Mouse (Mus musculus): ENCODE data around the gene Tex37.

Tex37 gene

GRCm38 (mm10) chr6:70918827-70919226, at the start of gene Tex37:
Gene Tex37 (minus strand): TSS chr6:70918927.
- no peak for DNase-seq (ENCODE audit: extremely low spot score)

DNA sequence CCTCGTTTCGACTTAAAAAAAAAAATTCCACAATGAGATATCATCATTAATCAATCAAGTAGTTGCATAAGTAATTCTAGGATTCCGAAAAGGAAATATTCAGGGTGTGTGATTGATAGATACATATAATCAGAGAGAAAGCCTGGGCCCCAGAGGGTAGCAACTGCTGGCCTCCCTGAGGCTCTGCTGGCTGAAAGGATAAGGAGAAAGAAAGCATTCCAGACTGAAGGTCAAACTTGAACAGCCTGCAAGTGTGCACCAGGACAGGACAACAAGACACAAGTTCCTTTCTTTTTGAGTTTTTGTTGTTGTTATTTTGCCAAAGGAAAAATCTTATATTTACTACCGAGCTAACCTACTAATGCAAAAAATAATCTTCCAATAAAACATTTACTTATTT, 49.6 kb upstream of the Tex37 start:
- no peak for DNase-seq (ENCODE audit: extremely low spot score)

- no peak for DNase-seq (ENCODE audit: extremely low spot score)
Measured at GRCm38 (mm10) chr6:70967422-70967821, 48.7 kb upstream of the Tex37 start.

DNA sequence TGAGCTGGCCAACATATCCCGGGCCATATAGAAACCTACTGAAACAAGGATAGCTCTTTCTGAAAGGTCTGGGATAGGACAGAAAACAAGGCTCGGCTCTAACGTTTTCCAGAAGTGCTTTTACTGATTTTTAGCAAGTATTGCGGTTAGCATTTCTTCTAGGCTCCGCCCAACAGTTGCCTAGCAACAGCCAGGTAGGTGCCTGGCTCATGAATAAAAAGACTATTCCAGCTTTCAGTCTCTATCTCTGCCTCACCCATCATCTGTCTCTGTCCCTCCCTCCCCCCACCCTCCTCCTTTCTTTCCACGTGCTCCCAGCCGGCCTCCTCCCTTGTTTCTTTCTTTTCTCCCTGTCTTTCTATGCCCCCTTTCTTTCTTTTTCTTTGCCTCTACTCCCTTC, 47.0 kb upstream of the Tex37 start:
- no peak for DNase-seq (ENCODE audit: extremely low spot score)

DNA sequence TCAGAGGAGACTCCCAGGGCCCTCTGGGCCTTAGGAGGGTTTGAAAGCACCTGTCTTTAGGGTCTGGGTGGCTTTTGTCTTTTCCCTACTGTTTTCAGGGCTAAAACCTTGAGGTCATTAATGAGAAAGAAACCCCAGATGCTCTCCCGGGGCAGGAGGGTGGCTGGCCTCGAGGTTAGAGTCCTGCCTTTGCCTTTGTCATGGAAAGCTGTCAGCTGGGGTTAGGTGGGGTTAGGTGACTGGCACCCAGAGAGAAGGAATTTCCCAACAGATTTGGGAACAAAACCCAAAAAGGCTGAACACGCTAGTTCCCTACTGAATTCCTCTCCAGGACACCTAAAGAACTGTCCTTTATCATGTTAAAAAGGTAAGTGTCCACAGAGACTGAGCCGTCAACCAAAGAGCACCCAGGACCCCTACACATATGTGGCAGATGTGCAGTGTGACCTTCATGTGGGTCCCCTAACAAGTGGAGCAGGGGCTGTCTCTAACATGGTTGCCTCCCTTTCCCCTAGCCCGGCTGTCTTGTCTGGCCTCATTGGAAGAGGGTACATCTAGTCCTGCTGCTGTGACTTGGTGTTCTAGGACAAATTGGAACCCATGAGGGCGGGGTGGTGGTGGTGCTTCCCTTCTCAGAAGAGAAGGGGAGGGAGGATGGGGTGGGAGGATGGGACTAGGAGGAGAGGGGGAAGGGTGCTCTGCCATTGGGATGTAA, 45.5 kb upstream of the Tex37 start:
- DNase-seq (ENCODE audit: extremely low spot score) = no peak

DNA sequence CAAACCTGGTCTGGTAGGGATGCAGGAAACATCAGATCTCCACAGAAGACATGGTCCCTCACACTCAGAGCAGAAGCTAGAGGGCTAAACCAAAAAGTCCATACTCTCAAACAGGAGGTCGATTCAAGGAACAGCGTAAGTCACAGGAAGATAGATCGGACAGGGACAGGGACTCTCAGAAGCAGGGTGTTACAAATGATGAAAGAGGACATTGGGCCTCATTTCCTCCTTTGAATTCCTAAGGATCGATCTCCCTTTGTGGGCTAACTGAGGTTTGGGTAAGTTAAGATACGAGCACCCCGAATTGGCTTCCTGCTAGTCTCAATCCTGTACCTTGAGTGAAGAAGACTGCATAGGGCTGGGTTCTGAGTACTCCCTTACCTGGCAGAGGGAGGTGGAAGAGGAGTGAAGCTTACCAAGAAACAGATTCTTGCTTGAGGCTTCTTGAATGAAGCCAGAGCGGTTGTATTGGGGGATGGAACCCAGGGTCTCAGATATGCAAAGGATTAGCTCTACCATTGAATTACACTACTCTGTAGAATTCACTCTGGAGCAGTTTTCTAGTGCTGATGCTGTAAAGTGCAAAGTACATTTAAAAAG, 38.7 kb upstream of the Tex37 start:
- no peak for DNase-seq (ENCODE audit: extremely low spot score)

- DNase-seq (ENCODE audit: extremely low spot score) = no peak
Measured at GRCm38 (mm10) chr6:70956936-70957335, 38.2 kb upstream of the Tex37 start.

- peak; percentile 75 for DNase-seq (ENCODE audit: extremely low spot score)
Measured at GRCm38 (mm10) chr6:70956285-70956912, 37.7 kb upstream of the Tex37 start, which contains the start of gene Foxi3. Gene Foxi3 (plus strand): TSS chr6:70956531.

DNA sequence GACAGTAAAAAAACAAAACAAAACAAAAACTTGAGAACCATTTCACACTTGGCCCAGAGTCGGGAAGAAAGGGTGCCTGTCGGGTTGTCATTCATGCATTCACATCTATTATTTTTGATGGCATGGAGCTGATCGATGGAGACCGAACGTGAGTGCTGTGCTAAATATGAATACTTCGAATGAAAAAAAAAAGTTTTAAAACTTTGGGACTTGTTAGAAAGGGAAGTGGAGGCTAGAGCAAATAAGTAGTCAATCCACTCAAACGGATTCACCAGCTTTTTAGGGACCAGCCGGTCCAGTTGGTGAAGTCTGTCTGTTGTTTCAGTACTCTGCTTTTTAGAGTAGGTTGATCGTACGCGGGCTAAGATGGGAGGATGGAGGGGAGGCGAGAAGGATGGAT, 37.1 kb upstream of the Tex37 start:
- DNase-seq (ENCODE audit: extremely low spot score) = peak; percentile 37

DNA sequence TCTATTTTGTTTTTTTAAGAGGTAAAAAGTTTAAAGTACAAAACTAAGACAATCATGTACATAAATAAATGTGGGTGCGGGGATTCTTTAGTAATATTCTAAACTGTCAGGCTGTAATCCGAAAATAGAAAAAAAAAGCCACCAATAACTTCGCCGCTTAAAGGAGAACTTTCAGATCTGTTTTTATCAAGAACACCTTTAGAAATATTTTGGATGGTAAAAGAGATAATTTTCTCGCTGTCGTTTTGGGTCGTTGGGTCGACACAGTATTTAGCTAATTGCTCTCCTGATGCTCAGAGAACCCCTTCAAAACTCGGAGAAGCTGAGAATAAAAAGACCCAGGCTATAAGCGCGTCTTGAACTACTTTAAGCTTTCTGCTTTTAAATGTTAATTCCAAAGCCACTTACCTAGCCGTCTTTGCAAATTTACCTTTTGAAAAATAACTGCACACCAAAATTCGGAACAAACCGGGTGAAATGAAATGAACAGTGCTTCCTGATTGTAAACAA, 36.6 kb upstream of the Tex37 start:
- DNase-seq (ENCODE audit: extremely low spot score) = peak; percentile 38

- DNase-seq (ENCODE audit: extremely low spot score) = no peak
Measured at GRCm38 (mm10) chr6:70954040-70954439, 35.3 kb upstream of the Tex37 start.

DNA sequence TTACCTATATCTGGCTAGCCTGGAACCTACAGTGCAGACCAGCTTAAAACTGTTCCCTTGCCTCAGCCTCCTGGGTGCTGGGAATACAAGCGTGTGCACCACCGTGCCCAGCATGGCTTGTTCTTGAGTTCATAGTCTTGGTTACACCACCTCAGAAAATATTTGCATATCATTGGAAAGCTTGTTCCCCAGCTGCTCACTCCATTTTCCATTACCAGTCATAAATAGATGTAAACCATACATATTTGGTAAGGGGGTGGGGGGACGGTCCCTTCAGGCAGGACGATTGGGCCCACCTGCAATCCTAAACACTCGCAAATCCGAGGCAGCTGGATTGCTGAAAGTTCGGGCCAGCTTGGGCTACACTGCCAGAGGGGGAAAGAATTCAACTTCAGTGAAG, 34.5 kb upstream of the Tex37 start:
- no peak for DNase-seq (ENCODE audit: extremely low spot score)

DNA sequence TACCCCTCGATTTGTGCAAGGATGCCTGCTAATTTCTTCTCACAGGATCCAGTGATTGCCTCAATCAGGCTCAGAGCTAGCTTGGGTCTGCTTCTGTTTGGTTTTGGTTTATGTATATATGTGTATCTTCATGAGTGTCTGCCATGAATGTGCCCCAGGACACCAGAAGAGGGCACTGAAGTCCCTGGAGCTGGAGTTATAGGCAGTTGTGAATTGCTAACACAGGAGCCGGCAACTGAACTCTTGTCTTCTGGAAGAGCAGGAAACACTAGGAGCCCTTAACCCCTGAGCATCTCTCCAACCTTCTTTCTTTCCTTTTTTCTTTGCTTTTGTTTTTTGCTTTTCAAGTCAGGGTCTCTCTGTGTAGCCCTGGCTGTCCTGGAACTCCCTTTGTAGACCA, 13.1 kb upstream of the Tex37 start:
- no peak for DNase-seq (ENCODE audit: extremely low spot score)

DNA sequence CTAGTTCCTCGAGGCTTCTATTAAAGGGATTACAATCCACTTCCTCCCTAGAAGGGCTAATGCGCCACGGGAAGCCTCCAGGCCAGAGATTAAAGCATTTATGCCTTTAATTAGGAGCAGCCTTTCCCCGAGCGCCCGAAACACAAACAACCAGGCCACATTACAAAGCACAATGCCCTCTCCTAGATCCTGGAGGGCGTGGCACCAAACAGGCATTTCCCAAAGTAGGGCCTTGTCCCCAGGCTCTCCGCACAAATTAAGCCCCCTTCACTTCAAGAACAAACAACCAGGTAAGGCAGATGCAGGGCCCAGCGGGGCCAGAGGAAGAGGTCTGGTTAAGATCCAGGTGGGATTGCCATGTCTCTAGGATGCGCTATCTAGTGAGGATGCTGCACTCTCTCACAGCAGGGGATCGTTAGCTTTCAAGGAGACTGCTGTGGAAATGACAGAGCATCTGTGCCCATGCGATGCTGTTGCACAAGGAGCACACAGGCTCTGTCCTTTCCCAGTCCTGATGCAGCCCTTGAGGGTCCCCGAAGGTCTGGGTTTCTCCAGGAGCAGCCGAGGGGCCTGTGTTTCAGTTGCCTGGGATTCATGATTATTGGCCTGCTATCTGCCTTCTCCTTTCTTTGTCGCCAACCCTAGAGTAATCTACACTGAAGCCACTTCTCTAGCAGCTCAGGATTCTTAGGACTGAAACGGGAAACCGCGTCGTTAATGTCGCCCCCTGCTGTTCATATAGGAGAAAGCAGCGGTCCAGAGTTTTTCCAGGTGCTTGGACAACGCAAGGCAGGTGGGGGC, 2.7 kb upstream of the Tex37 start:
- DNase-seq (ENCODE audit: extremely low spot score) = peak; percentile 72

GRCm38 (mm10) chr6:70912396-70912765, 6.3 kb downstream of the Tex37 start:
- no peak for DNase-seq (ENCODE audit: extremely low spot score)

GRCm38 (mm10) chr6:70911668-70912395, 6.9 kb downstream of the Tex37 start:
- peak; percentile 7 for DNase-seq (ENCODE audit: extremely low spot score)

- no peak for DNase-seq (ENCODE audit: extremely low spot score)
Measured at GRCm38 (mm10) chr6:70910285-70910684, 8.4 kb downstream of the Tex37 start.

- no peak for DNase-seq (ENCODE audit: extremely low spot score)
Measured at GRCm38 (mm10) chr6:70909572-70909971, 9.2 kb downstream of the Tex37 start.

DNA sequence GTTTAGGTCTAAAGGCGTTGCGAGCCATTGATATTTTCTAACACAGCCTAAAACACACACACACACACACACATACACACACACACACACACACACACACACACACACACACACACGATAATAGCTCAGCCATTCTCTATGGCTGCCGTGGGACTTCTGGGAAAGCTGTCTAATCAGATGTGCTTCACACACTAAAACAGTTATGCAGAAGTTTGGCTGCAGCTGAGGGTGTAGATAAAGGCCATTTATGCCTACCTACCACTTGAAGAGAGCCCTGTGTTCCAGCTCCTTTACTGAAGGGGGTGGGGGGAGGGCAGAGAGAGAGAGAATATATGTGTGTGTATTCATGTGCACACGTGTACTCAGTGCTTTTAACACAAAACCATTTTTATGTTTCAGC, 15.0 kb downstream of the Tex37 start:
- no peak for DNase-seq (ENCODE audit: extremely low spot score)

GRCm38 (mm10) chr6:70899594-70900003, 19.1 kb downstream of the Tex37 start:
- DNase-seq (ENCODE audit: extremely low spot score) = no peak

GRCm38 (mm10) chr6:70898166-70898565, 20.6 kb downstream of the Tex37 start:
- DNase-seq (ENCODE audit: extremely low spot score) = no peak
